Mouse (Mus musculus) CH12.LX (cell line): ENCODE measurements around the gene Mob1a.

ENCODE experiments used
- CHD1 ChIP-seq: IDR thresholded peaks from 2 replicates; pipeline ENCODE4 v1.6.1; 2012; ENCODE audit warnings: low read depth, low read length, improper control_type of control experiment, inconsistent platforms
- CTCF ChIP-seq, 2 experiments: IDR thresholded peaks in 1 of 2; conservative IDR thresholded peaks in 1 of 2; 2 replicates each; pipeline ENCODE4 v1.5.1; 2011 to 2012; ENCODE audit warnings: low read depth in 2 of 2, low read length in 2 of 2, improper control_type of control experiment in 1 of 2, inconsistent platforms in 1 of 2, mild to moderate bottlenecking in 1 of 2, moderate library complexity in 1 of 2
- ELF1 ChIP-seq: IDR thresholded peaks from 2 replicates; pipeline ENCODE4 v1.6.1; 2014; ENCODE audit warnings: low read depth, mild to moderate bottlenecking, inconsistent platforms, low read length, improper control_type of control experiment
- EP300 ChIP-seq: IDR thresholded peaks from 2 replicates; pipeline ENCODE4 v1.6.1; 2011; ENCODE audit warnings: low read length, improper control_type of control experiment
- GABPA ChIP-seq: IDR thresholded peaks from 2 replicates; pipeline ENCODE4 v1.6.1; 2012; ENCODE audit warnings: low read depth, low read length, improper control_type of control experiment, inconsistent platforms; ENCODE audit not compliant: insufficient replicate concordance
- MXI1 ChIP-seq: IDR thresholded peaks from 2 replicates; pipeline ENCODE4 v1.6.1; 2011; ENCODE audit warnings: mild to moderate bottlenecking, low read depth, low read length, improper control_type of control experiment
- MYC ChIP-seq: IDR thresholded peaks from 2 replicates; pipeline ENCODE4 v1.6.1; 2011; ENCODE audit warnings: low read depth, mild to moderate bottlenecking, improper control_type of control experiment, low read length
- POLR2A ChIP-seq: IDR thresholded peaks from 2 replicates; pipeline ENCODE4 v1.6.1; 2011; ENCODE audit warnings: low read depth, mild to moderate bottlenecking, improper control_type of control experiment, low read length
- RCOR1 ChIP-seq: conservative IDR thresholded peaks from 2 replicates; pipeline ENCODE4 v1.6.1; 2012; ENCODE audit warnings: low read depth, mild to moderate bottlenecking, inconsistent platforms, low read length, improper control_type of control experiment

DNA sequence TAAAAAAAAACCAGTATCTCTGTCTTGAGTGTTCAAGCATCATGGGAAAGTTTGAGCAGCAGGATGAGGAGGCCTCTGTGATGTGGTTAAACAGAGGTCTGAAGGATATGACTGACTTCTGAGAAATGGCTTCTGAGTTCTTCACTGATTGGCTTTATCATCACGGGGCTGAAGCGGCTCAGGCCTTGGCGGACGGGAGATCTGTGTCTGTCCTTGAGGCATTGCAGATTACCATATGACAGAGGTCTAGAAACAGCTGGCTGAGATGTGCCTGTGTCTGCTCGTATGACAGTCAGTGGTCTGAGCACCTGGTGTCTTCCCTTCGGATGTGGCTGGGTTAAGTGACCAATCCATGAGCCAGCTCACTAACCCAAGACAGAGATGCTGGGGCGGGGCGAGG is 13.3 kb upstream of the Mob1a start:
- TF ChIP-seq POLR2A = no peak
- TF ChIP-seq ELF1 = no peak
- TF ChIP-seq EP300 = no peak
- no peak for TF ChIP-seq CTCF (conservative IDR thresholded peaks at IDR 0.05 in 1 of 2, IDR thresholded peaks at IDR 0.05 in 1 of 2; ENCODE audit: low read depth in 2 of 2, low read length in 2 of 2)
- no peak for TF ChIP-seq MYC
- no peak for TF ChIP-seq CHD1
- no peak for TF ChIP-seq RCOR1
- no peak for TF ChIP-seq MXI1
- no peak for TF ChIP-seq GABPA
